Mouse (Mus musculus) liver, embryonic 15.5 days (tissue): ENCODE measurements around the gene Fxr1. TPM values are rescaled to one million over a fixed set of nuclear protein-coding genes. Genes with fewer than 3 reads are reported as not detected.

Experiments
- ATAC-seq: fragments of 200-750 bp; cut with Nextera tagmentation; 2 replicates; pipeline ENCODE4 v1.8.0; 2017; ENCODE audit warnings: moderate number of reproducible peaks, mild to moderate bottlenecking, moderate library complexity; ENCODE audit not compliant: insufficient read depth
- H3K27ac ChIP-seq: fragments of 300-500 bp; sonication (generic); replicated peaks from 2 replicates; pipeline ENCODE4 v1.5.1; 2015; ENCODE audit warnings: mild to moderate bottlenecking, inconsistent platforms
- H3K27me3 ChIP-seq: fragments of 300-500 bp; sonication (generic); 2 replicates; pipeline ENCODE4 v1.6.1; 2015; ENCODE audit warnings: mild to moderate bottlenecking, inconsistent platforms
- H3K36me3 ChIP-seq: fragments of 300-500 bp; sonication (generic); replicated peaks from 2 replicates; pipeline ENCODE4 v1.6.1; 2015; ENCODE audit warnings: moderate library complexity, mild to moderate bottlenecking, inconsistent platforms
- H3K4me1 ChIP-seq: fragments of 300-500 bp; sonication (generic); replicated peaks from 2 replicates; pipeline ENCODE4 v1.6.1; 2015; ENCODE audit warnings: inconsistent platforms
- H3K4me2 ChIP-seq: fragments of 300-500 bp; sonication (generic); 2 replicates; pipeline ENCODE4 v1.6.1; 2015; ENCODE audit warnings: moderate library complexity, mild to moderate bottlenecking, inconsistent platforms
- H3K4me3 ChIP-seq: fragments of 300-500 bp; sonication (generic); replicated peaks from 2 replicates; pipeline ENCODE4 v1.5.1; 2015; ENCODE audit warnings: mild to moderate bottlenecking, inconsistent platforms
- H3K9ac ChIP-seq: fragments of 300-500 bp; sonication (generic); 2 replicates; pipeline ENCODE4 v1.6.1; 2015; ENCODE audit warnings: moderate library complexity, mild to moderate bottlenecking, inconsistent platforms
- H3K9me3 ChIP-seq: fragments of 300-500 bp; sonication (generic); replicated peaks from 2 replicates; pipeline ENCODE4 v1.6.1; 2016; ENCODE audit warnings: inconsistent platforms
- WGBS: fragments of 180-500 bp; shearing (Covaris S2); methylation state at CpG from one replicate; pipeline ENCODE4 v1.1.7; 2015; ENCODE audit warnings: mixed read lengths; ENCODE audit not compliant: insufficient replicate concordance; 5-methylcytosine and 5-hydroxymethylcytosine counted together
- polyA plus RNA-seq: library from polyadenylated mRNA; unstranded; fragments of >200 nt; fragmentation: Nextera tagmentation; extraction: Ambion mirVana; gene quantifications from 2 replicates; pipeline ENCODE4 v1.2.1, GENCODE M21; 2015

The Fxr1 gene
- polyA plus RNA-seq, 1 experiment from 2014 or later, result 22.4 TPM

- H3K9me3 ChIP-seq, result no peaks in the 10 kb centered on the region
- H3K36me3 ChIP-seq, result no peaks in the 10 kb centered on the region
- H3K9ac ChIP-seq, result no peak overlapping the region
- no peak overlapping the region for H3K4me2 ChIP-seq
- H3K27me3 ChIP-seq, result no peaks in the 10 kb centered on the region
- H3K4me1 ChIP-seq, result no peaks in the 10 kb centered on the region
- no peak overlapping the region for H3K27ac ChIP-seq
- WGBS, result 49% methylated on average over 11 of the region's 11 CpGs
- no peak overlapping the region for H3K4me3 ChIP-seq
- no peak for ATAC-seq
Measured at GRCm38 (mm10) chr3:34111941-34112685, 92.4 kb downstream of the Fxr1 start.

- 62% methylated on average over 6 of the region's 6 CpGs for WGBS
- no peaks in the 10 kb centered on the region for H3K27me3 ChIP-seq
- no peaks in the 10 kb centered on the region for H3K36me3 ChIP-seq
- H3K4me1 ChIP-seq, result no peaks in the 10 kb centered on the region
- H3K4me2 ChIP-seq, result no peak overlapping the region
- no peak for ATAC-seq
- H3K9ac ChIP-seq, result no peak overlapping the region
- H3K9me3 ChIP-seq, result no peaks in the 10 kb centered on the region
- no peak overlapping the region for H3K27ac ChIP-seq
- H3K4me3 ChIP-seq, result no peak overlapping the region
Measured at GRCm38 (mm10) chr3:34115806-34116205, 96.1 kb downstream of the Fxr1 start.

- H3K27me3 ChIP-seq, result no peaks in the 10 kb centered on the region
- WGBS, result 51% methylated on average over 4 of the region's 4 CpGs
- no peaks in the 10 kb centered on the region for H3K36me3 ChIP-seq
- no peak overlapping the region for H3K4me3 ChIP-seq
- no peak overlapping the region for H3K4me2 ChIP-seq
- H3K4me1 ChIP-seq, result no peaks in the 10 kb centered on the region
- ATAC-seq, result no peak
- H3K27ac ChIP-seq, result no peak overlapping the region
- H3K9me3 ChIP-seq, result no peaks in the 10 kb centered on the region
- H3K9ac ChIP-seq, result no peak overlapping the region
Measured at GRCm38 (mm10) chr3:34119869-34120268, 100.1 kb downstream of the Fxr1 start.

Other genes with a start within 250 kb of the Fxr1 start
- gene Ttc14, start 220.1 kb upstream of the Fxr1 start, polyA plus RNA-seq, result 26.1 and 27.2 TPM in 2 replicates
- gene Ccdc39, start 175.6 kb upstream of the Fxr1 start, polyA plus RNA-seq, result 0.02 and 0.14 TPM in 2 replicates
- 112 and 128 TPM in 2 replicates for gene Dnajc19, start 61.4 kb downstream of the Fxr1 start, polyA plus RNA-seq